Mouse (Mus musculus) ES-E14 (cell line): ENCODE results near the gene Chd9.

Source experiments
- CHD2 ChIP-seq: IDR thresholded peaks from 2 replicates; pipeline ENCODE4 v1.6.1; 2014; ENCODE audit warnings: mild to moderate bottlenecking, low read depth, low read length, inconsistent platforms
- HCFC1 ChIP-seq: IDR thresholded peaks from 2 replicates; pipeline ENCODE4 v1.6.1; 2012; ENCODE audit warnings: low read length, inconsistent platforms, borderline replicate concordance; ENCODE audit not compliant: insufficient read depth
- MAFK ChIP-seq: IDR thresholded peaks from 2 replicates; pipeline ENCODE4 v1.6.1; 2014; ENCODE audit warnings: mild to moderate bottlenecking, low read depth, low read length, inconsistent platforms; ENCODE audit not compliant: insufficient read depth
- ZC3H11A ChIP-seq: IDR thresholded peaks from 2 replicates; pipeline ENCODE4 v1.6.1; 2012; ENCODE audit warnings: low read depth, mild to moderate bottlenecking, inconsistent platforms, low read length, borderline replicate concordance
- ZNF384 ChIP-seq: IDR thresholded peaks from 2 replicates; pipeline ENCODE4 v1.6.1; 2012; ENCODE audit warnings: low read depth, low read length, inconsistent platforms

DNA sequence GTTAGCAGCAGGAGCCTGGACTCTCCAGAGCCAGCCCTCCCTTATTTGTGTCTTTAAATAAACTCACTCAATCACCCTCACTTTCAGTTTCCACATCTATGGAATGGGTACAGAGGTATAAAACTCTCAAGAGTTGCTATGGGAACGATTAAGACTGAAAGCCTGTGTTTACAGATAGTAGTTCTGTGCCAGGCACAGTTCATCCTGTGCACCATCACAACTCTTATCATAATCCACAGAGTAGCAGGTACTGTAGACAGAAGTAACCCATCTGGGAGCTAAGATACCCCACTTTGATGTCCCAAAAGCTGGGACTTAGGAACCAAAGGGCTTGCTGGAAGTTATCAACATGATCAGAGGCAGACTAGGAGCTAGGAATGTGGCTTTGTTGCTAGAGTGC, 1.7 kb downstream of the Chd9 start:
- TF ChIP-seq MAFK (no peak), CHD2 (no peak), ZC3H11A (no peak), ZNF384 (no peak), HCFC1 (no peak)
